Mouse (Mus musculus) heart, embryonic 10.5 days (tissue): ENCODE results near the gene Ssc5d. TPM values are rescaled to one million over a fixed set of nuclear protein-coding genes. Genes with fewer than 3 reads are reported as not detected.

Experiments
- DNase-seq: peaks from one replicate; pipeline ENCODE4 v3.0.0-alpha.2; 2017; ENCODE audit warnings: low spot score
- H3K27ac ChIP-seq: fragments of 300-500 bp; sonication (generic); 2 replicates; pipeline ENCODE4 v1.5.1; 2016; ENCODE audit warnings: mild to moderate bottlenecking
- H3K27me3 ChIP-seq: fragments of 300-500 bp; sonication (generic); 2 replicates; pipeline ENCODE4 v1.6.1; 2016; ENCODE audit warnings: mild to moderate bottlenecking; ENCODE audit not compliant: poor library complexity, insufficient read depth, severe bottlenecking
- H3K36me3 ChIP-seq: fragments of 300-500 bp; sonication (generic); 2 replicates; pipeline ENCODE4 v1.6.1; 2016; ENCODE audit warnings: mild to moderate bottlenecking, moderate library complexity
- H3K4me1 ChIP-seq: fragments of 300-500 bp; sonication (generic); 2 replicates; pipeline ENCODE4 v1.6.1; 2016; ENCODE audit warnings: mild to moderate bottlenecking
- H3K4me3 ChIP-seq: fragments of 300-500 bp; sonication (generic); 2 replicates; pipeline ENCODE4 v1.5.1; 2016; ENCODE audit warnings: mild to moderate bottlenecking, moderate library complexity
- H3K9me3 ChIP-seq: fragments of 300-500 bp; sonication (generic); 2 replicates; pipeline ENCODE4 v1.6.1; 2016; ENCODE audit warnings: mild to moderate bottlenecking, moderate library complexity
- WGBS: fragments of 180-500 bp; shearing (Covaris S2); methylation state at CpG from one replicate; pipeline ENCODE4 v1.1.7; 2016; 5-methylcytosine and 5-hydroxymethylcytosine counted together
- polyA plus RNA-seq: library from polyadenylated mRNA; unstranded; fragments of >200 nt; fragmentation: Nextera tagmentation; extraction: Ambion mirVana; gene quantifications from 2 replicates; pipeline ENCODE4 v1.2.1, GENCODE M21; 2016

The Ssc5d gene
- polyA plus RNA-seq, 1 experiment from 2014 or later: 1.2 TPM

- Histone ChIP-seq H3K27ac (no peak overlapping the region), H3K36me3 (no peaks in the 10 kb centered on the region), H3K4me1 (peaks cover 1% of the 10 kb centered on the region; the same call in 1 of the 2 replicates), H3K27me3 (no peaks in the 10 kb centered on the region), H3K9me3 (peaks cover 4% of the 10 kb centered on the region; the same call in 1 of the 2 replicates), H3K4me3 (no peak overlapping the region)
- 31% methylated on average over 2 of the region's 2 CpGs for WGBS
- no peak for DNase-seq
These were observed 12.9 kb downstream of the Ssc5d start for GRCm38 (mm10) chr7:4938456-4938855.

GRCm38 (mm10) chr7:4940068-4940479 is 14.5 kb downstream of the Ssc5d start:
- H3K27me3 ChIP-seq: no peaks in the 10 kb centered on the region
- peak; percentile 90 for DNase-seq
- H3K9me3 ChIP-seq: no peaks in the 10 kb centered on the region
- WGBS: 20% methylated on average over 9 of the region's 9 CpGs
- H3K36me3 ChIP-seq: no peaks in the 10 kb centered on the region
- no peak overlapping the region for H3K4me3 ChIP-seq
- H3K27ac ChIP-seq: no peak overlapping the region
- H3K4me1 ChIP-seq: peaks cover 4% of the 10 kb centered on the region; the same call in 1 of the 2 replicates

- no peak for DNase-seq
- no peaks in the 10 kb centered on the region for H3K36me3 ChIP-seq
- H3K4me3 ChIP-seq: no peak overlapping the region
- no peak overlapping the region for H3K27ac ChIP-seq
- WGBS: 42% methylated on average over 5 of the region's 5 CpGs
- H3K4me1 ChIP-seq: peaks cover 4% of the 10 kb centered on the region; the same call in 1 of the 2 replicates
- no peaks in the 10 kb centered on the region for H3K9me3 ChIP-seq
- H3K27me3 ChIP-seq: no peaks in the 10 kb centered on the region
These were observed 17.1 kb downstream of the Ssc5d start for GRCm38 (mm10) chr7:4942673-4943072.

- Histone ChIP-seq H3K9me3 (no peaks in the 10 kb centered on the region), H3K4me3 (peak overlapping the region; percentile 50), H3K27me3 (no peaks in the 10 kb centered on the region), H3K27ac (peak overlapping the region; percentile 47; the same call in 1 of the 2 replicates), H3K4me1 (peaks cover 4% of the 10 kb centered on the region; the same call in 1 of the 2 replicates), H3K36me3 (no peaks in the 10 kb centered on the region)
- DNase-seq: peak; percentile 94
- WGBS: 21% methylated on average over 15 of the region's 15 CpGs
These were observed 17.7 kb downstream of the Ssc5d start for GRCm38 (mm10) chr7:4943223-4943815.

- Histone ChIP-seq H3K4me1 (peaks cover 20% of the 10 kb centered on the region; the same call in 1 of the 2 replicates), H3K27me3 (no peaks in the 10 kb centered on the region), H3K36me3 (no peaks in the 10 kb centered on the region), H3K27ac (no peak overlapping the region), H3K4me3 (no peak overlapping the region), H3K9me3 (no peaks in the 10 kb centered on the region)
- 36% methylated on average over 2 of the region's 2 CpGs for WGBS
- no peak for DNase-seq
These were observed 22.3 kb downstream of the Ssc5d start for GRCm38 (mm10) chr7:4947855-4948254.

GRCm38 (mm10) chr7:4948386-4948785 is 22.8 kb downstream of the Ssc5d start:
- Histone ChIP-seq H3K27me3 (no peaks in the 10 kb centered on the region), H3K27ac (no peak overlapping the region), H3K36me3 (no peaks in the 10 kb centered on the region), H3K4me3 (no peak overlapping the region), H3K4me1 (peaks cover 20% of the 10 kb centered on the region), H3K9me3 (no peaks in the 10 kb centered on the region)
- 41% methylated on average over 6 of the region's 6 CpGs for WGBS
- DNase-seq: no peak

GRCm38 (mm10) chr7:4950561-4951342 is 25.2 kb downstream of the Ssc5d start:
- Histone ChIP-seq H3K27me3 (no peaks in the 10 kb centered on the region; the same call in 1 of the 2 replicates), H3K4me3 (no peak overlapping the region), H3K27ac (no peak overlapping the region), H3K9me3 (no peaks in the 10 kb centered on the region), H3K4me1 (peaks cover 27% of the 10 kb centered on the region), H3K36me3 (no peaks in the 10 kb centered on the region)
- WGBS: 76% methylated on average over 19 of the region's 19 CpGs
- no peak for DNase-seq

GRCm38 (mm10) chr7:4953815-4954445 is 28.3 kb downstream of the Ssc5d start:
- no peak for DNase-seq
- Histone ChIP-seq H3K27me3 (no peaks in the 10 kb centered on the region; the same call in 1 of the 2 replicates), H3K27ac (peak overlapping the region; percentile 63), H3K4me1 (peaks cover 31% of the 10 kb centered on the region), H3K4me3 (peak overlapping the region; percentile 18; the same call in 1 of the 2 replicates), H3K9me3 (no peaks in the 10 kb centered on the region), H3K36me3 (no peaks in the 10 kb centered on the region)
- 13% methylated on average over 10 of the region's 10 CpGs for WGBS

- no peak for DNase-seq
- Histone ChIP-seq H3K27me3 (no peaks in the 10 kb centered on the region; the same call in 1 of the 2 replicates), H3K4me3 (no peak overlapping the region), H3K36me3 (no peaks in the 10 kb centered on the region), H3K9me3 (no peaks in the 10 kb centered on the region), H3K27ac (peak overlapping the region; percentile 23; the same call in 1 of the 2 replicates), H3K4me1 (peaks cover 19% of the 10 kb centered on the region)
- 79% methylated on average over 10 of the region's 10 CpGs for WGBS
These were observed 31.8 kb downstream of the Ssc5d start for GRCm38 (mm10) chr7:4957361-4957760.

- Histone ChIP-seq H3K9me3 (no peaks in the 10 kb centered on the region), H3K4me3 (no peak overlapping the region), H3K27ac (0 out of 2 replicates have a peak overlapping the region, but pooled peaks have one; percentile 64), H3K27me3 (peaks cover 14% of the 10 kb centered on the region; the same call in 1 of the 2 replicates), H3K4me1 (no peaks in the 10 kb centered on the region), H3K36me3 (no peaks in the 10 kb centered on the region)
- DNase-seq: no peak
- 65% methylated on average over 5 of the region's 5 CpGs for WGBS
These were observed 37.9 kb downstream of the Ssc5d start for GRCm38 (mm10) chr7:4963527-4963926.

GRCm38 (mm10) chr7:4964272-4964671 is 38.7 kb downstream of the Ssc5d start, which contains the start of gene Sbk2:
Sbk2 (minus strand) TSS chr7:4964406.
- H3K4me1 ChIP-seq: no peaks in the 10 kb centered on the region
- DNase-seq: no peak
- H3K27me3 ChIP-seq: peaks cover 14% of the 10 kb centered on the region; the same call in 1 of the 2 replicates
- 3% methylated on average over 10 of the region's 10 CpGs for WGBS
- peak within 1 kb of the TSS; percentile 39 for H3K4me3 ChIP-seq
- no peaks in the 10 kb centered on the region for H3K36me3 ChIP-seq
- H3K9me3 ChIP-seq: no peaks in the 10 kb centered on the region
- peak within 1 kb of the TSS; percentile 64; the same call in 1 of the 2 replicates for H3K27ac ChIP-seq

GRCm38 (mm10) chr7:4964988-4965387 is 39.4 kb downstream of the Ssc5d start:
- 79% methylated on average over 5 of the region's 5 CpGs for WGBS
- Histone ChIP-seq H3K9me3 (no peaks in the 10 kb centered on the region), H3K4me3 (no peak overlapping the region)

More at GRCm38 (mm10) chr7:4964988-4965387, 39.4 kb downstream of the Ssc5d start:
- DNase-seq: no peak
- no peaks in the 10 kb centered on the region for H3K4me1 ChIP-seq
- peaks cover 14% of the 10 kb centered on the region; the same call in 1 of the 2 replicates for H3K27me3 ChIP-seq
- H3K36me3 ChIP-seq: no peaks in the 10 kb centered on the region
- H3K27ac ChIP-seq: no peak overlapping the region
